Mouse (Mus musculus) lung, postnatal 0 days (tissue): Measurements from ENCODE around the gene Pole. TPM values are rescaled to one million over a fixed set of nuclear protein-coding genes. Genes with fewer than 3 reads are reported as not detected.
A peak's percentile ranks its signal among the peaks of the same experiment; 100 is the strongest.

Experiments used
- ATAC-seq: fragments of 200-750 bp; cut with Nextera tagmentation; 2 replicates; pipeline ENCODE4 v1.8.0; 2017; ENCODE audit warnings: moderate library complexity
- DNase-seq: peaks from one replicate; pipeline ENCODE4 v3.0.0-alpha.2; 2016; ENCODE audit warnings: low spot score
- H3K27ac ChIP-seq: fragments of 300-500 bp; sonication (generic); 2 replicates; pipeline ENCODE4 v1.5.1; 2014; ENCODE audit warnings: antibody characterized with exemption, mild to moderate bottlenecking, low read length, mixed read lengths
- H3K27me3 ChIP-seq: fragments of 300-500 bp; sonication (generic); replicated peaks from 2 replicates; pipeline ENCODE4 v1.6.1; 2014; ENCODE audit warnings: low read length, mixed read lengths; ENCODE audit not compliant: insufficient read depth
- H3K36me3 ChIP-seq: fragments of 300-500 bp; sonication (generic); 2 replicates; pipeline ENCODE4 v1.6.1; 2014; ENCODE audit warnings: low read length, mixed read lengths; ENCODE audit not compliant: insufficient read depth
- H3K4me1 ChIP-seq: fragments of 300-500 bp; sonication (generic); 2 replicates; pipeline ENCODE4 v1.6.1; 2014; ENCODE audit warnings: antibody characterized with exemption, low read depth, low read length, mixed read lengths; ENCODE audit not compliant: insufficient read depth
- H3K4me2 ChIP-seq: fragments of 300-500 bp; sonication (generic); replicated peaks from 2 replicates; pipeline ENCODE4 v1.6.1; 2014; ENCODE audit warnings: low read depth, mild to moderate bottlenecking, low read length, moderate library complexity, mixed read lengths
- H3K4me3 ChIP-seq: fragments of 300-500 bp; sonication (generic); 2 replicates; pipeline ENCODE4 v1.5.1; 2014; ENCODE audit warnings: low read depth, low read length
- H3K9ac ChIP-seq: fragments of 300-500 bp; sonication (generic); replicated peaks from 2 replicates; pipeline ENCODE4 v1.6.1; 2014; ENCODE audit warnings: low read depth, mild to moderate bottlenecking
- H3K9me3 ChIP-seq: fragments of 300-500 bp; sonication (generic); 2 replicates; pipeline ENCODE4 v1.6.1; 2016; ENCODE audit warnings: low read length, mixed read lengths
- CTCF ChIP-seq: IDR thresholded peaks from 2 replicates; pipeline ENCODE4 v1.5.1; 2016; ENCODE audit warnings: antibody characterized with exemption, mild to moderate bottlenecking
- EP300 ChIP-seq: IDR thresholded peaks from 2 replicates; pipeline ENCODE4 v1.6.1; 2016; ENCODE audit warnings: antibody characterized with exemption, mild to moderate bottlenecking, control low read depth
- WGBS: fragments of 180-500 bp; shearing (Covaris S2); extraction: QIAGEN DNeasy Blood & Tissue Kit; methylation state at CpG from one replicate; pipeline ENCODE4 v1.1.7; 2014; 5-methylcytosine and 5-hydroxymethylcytosine counted together
- polyA plus RNA-seq: library from polyadenylated mRNA; unstranded; fragments of >200 nt; fragmentation: Nextera tagmentation; extraction: Ambion mirVana; gene quantifications from 2 replicates; pipeline ENCODE4 v1.2.1, GENCODE M21; 2015

Gene Pole
- polyA plus RNA-seq, 1 experiment from 2014 or later: 2.2 TPM

DNA sequence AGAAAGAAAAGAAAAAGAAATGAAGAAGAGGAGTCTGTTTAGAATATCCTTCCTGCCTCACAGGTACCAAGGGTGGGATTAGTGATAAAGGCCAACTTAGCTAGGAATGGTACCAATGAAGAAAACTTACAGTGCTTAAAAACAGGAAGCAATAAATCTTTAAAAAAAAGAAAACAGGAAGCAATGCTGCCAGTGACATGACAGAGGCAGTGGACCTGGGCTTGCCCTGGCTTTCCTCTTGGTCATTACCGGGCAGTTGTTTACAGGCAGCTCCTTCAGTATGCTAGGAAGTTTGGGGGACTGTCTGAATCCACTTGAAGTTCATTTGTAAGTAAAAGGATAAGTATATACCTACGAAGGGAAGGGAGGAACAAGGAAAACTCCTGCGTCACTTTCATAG is 44.4 kb downstream of the Pole start:
- no peaks in the 10 kb centered on the region for H3K27me3 ChIP-seq
- no peaks in the 10 kb centered on the region for H3K4me1 ChIP-seq
- TF ChIP-seq EP300 (no peak), CTCF (no peak)
- DNase-seq (no peak), ATAC-seq (no peak)
- H3K9me3 ChIP-seq: no peaks in the 10 kb centered on the region
- no peak overlapping the region for H3K9ac ChIP-seq
- no peak overlapping the region for H3K4me2 ChIP-seq
- H3K27ac ChIP-seq: no peak overlapping the region
- H3K36me3 ChIP-seq: no peaks in the 10 kb centered on the region; the same call in 1 of the 2 replicates
- H3K4me3 ChIP-seq: no peak overlapping the region
- WGBS: 70% methylated on average over 3 of the region's 3 CpGs

- no peak for DNase-seq
- 60% methylated on average over 2 of the region's 2 CpGs for WGBS
Observed at GRCm38 (mm10) chr5:110338792-110339191, 52.7 kb downstream of the Pole start.

DNA sequence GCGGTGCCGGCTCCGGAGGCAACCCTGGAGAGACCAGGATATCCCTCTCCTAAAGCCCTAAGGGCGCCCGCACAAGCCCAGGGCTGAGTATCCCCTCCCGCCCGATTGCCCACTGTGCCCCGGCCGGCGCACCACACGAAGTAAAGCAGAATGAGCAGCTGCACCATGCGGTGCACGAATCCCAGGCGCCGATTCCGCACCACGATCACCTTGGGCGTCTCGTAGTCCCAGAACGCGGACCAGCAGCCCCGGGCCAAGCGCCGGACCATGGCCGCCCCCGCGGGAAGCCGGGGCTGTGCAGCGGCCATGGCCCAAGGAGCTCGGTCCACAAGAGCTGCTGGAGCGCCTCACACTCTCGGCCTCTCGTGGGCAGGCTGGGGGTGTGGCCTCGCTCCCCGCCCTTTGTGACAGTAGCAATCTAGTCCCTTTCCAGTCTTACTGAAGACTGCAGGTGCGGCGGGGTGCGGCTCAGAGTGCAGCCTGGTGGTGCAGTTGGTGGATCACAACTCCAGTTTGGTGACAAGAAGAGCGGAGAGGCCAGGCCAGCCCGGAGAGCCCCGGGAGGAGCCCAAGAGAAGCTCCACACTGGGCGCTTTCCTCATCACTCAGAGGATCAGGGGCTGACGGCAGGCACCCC is 56.7 kb downstream of the Pole start, which contains the start of gene P2rx2:
P2rx2 (minus strand) TSS at position 565 of the 637 bp plus-strand sequence.
- 0 out of 2 replicates have a peak within 1 kb of the TSS, but pooled peaks have one; percentile 39 for H3K27ac ChIP-seq
- H3K9ac ChIP-seq: peak within 1 kb of the TSS; percentile 32; the same call in 1 of the 2 replicates
- peak within 1 kb of the TSS; percentile 45 for H3K4me3 ChIP-seq
- peak; percentile 68 for DNase-seq
- peak; percentile 72 for ATAC-seq
- no peaks in the 10 kb centered on the region for H3K9me3 ChIP-seq
- peaks cover 6% of the 10 kb centered on the region; the same call in 1 of the 2 replicates for H3K27me3 ChIP-seq
- H3K4me1 ChIP-seq: peaks cover 8% of the 10 kb centered on the region
- no peaks in the 10 kb centered on the region for H3K36me3 ChIP-seq
- peak within 1 kb of the TSS; percentile 88 for H3K4me2 ChIP-seq
- peak; percentile 25; the same call in 1 of the 2 replicates for TF ChIP-seq CTCF
- no peak for TF ChIP-seq EP300
- WGBS: 1% methylated on average over 29 of the region's 43 CpGs

More at GRCm38 (mm10) chr5:110338792-110339191, 52.7 kb downstream of the Pole start:
- Histone ChIP-seq H3K36me3 (no peaks in the 10 kb centered on the region), H3K27ac (no peak overlapping the region), H3K9ac (no peak overlapping the region), H3K4me2 (no peak overlapping the region), H3K4me3 (no peak overlapping the region), H3K27me3 (peaks cover 6% of the 10 kb centered on the region; the same call in 1 of the 2 replicates), H3K9me3 (no peaks in the 10 kb centered on the region), H3K4me1 (peaks cover 8% of the 10 kb centered on the region)
- no peak for ATAC-seq
- TF ChIP-seq EP300 (no peak), CTCF (no peak)

- H3K27me3 ChIP-seq: peaks cover 6% of the 10 kb centered on the region; the same call in 1 of the 2 replicates
- H3K27ac ChIP-seq: peak within 1 kb of the TSS; percentile 39
- 44% methylated on average over 4 of the region's 4 CpGs for WGBS
- peak; percentile 88 for DNase-seq
- no peaks in the 10 kb centered on the region for H3K9me3 ChIP-seq
- H3K4me1 ChIP-seq: peaks cover 8% of the 10 kb centered on the region
- H3K4me3 ChIP-seq: no peak within 1 kb of the TSS
- TF ChIP-seq CTCF (no peak), EP300 (no peak)
- ATAC-seq: peak; percentile 87
- H3K4me2 ChIP-seq: no peak within 1 kb of the TSS
- no peak within 1 kb of the TSS for H3K9ac ChIP-seq
- H3K36me3 ChIP-seq: no peaks in the 10 kb centered on the region
Observed at GRCm38 (mm10) chr5:110344524-110344923, 58.4 kb downstream of the Pole start, which contains the start of gene Lrcol1. Gene Lrcol1, plus strand, starts transcription at chr5:110344730.

DNA sequence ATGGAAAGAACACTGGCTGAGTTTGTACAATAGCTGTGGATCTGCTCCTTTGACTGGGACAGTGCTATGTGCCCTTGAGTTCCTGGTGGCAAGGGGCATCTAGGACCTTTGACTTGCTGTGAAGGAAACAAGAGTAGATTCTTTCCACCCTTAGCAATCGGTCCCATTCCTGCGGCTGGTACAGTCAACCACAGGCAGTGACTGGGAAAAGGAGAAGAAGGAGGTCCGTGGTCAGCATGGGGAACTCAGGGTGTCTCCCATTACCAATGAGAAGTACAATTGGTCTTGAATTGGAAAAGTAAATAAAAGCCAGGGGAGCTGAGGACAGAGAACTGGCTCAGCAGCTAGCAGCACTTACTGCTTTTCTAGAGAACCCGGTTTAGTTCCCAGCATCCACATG is 59.4 kb downstream of the Pole start:
- Histone ChIP-seq H3K9ac (no peak overlapping the region), H3K4me1 (peaks cover 8% of the 10 kb centered on the region), H3K4me2 (no peak overlapping the region), H3K36me3 (no peaks in the 10 kb centered on the region), H3K4me3 (no peak overlapping the region), H3K9me3 (no peaks in the 10 kb centered on the region), H3K27ac (no peak overlapping the region), H3K27me3 (peaks cover 6% of the 10 kb centered on the region; the same call in 1 of the 2 replicates)
- WGBS: 51% methylated on average over 4 of the region's 4 CpGs
- TF ChIP-seq EP300 (no peak), CTCF (no peak)
- ATAC-seq (no peak), DNase-seq (peak; percentile 31)

DNA sequence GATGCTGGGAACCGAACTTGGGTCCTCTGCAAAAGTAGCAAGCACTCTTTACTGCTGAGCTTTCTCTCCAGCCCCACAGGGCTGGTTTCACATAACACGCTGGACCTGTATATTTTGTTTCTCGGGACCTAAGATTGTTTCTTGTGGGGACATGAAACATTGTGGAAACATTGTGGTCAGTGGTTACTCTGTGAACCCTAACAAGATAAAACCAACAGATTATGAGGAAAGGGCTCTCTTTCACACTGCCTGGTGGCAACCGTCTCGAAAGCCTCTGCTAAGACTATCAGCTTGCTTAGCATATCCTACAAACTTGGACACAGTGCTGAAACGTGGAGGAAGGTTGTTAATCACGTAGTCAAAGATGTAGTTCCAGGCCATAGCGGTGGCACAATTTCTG is 60.9 kb downstream of the Pole start:
- H3K27me3 ChIP-seq: peaks cover 5% of the 10 kb centered on the region; the same call in 1 of the 2 replicates
- no peak for ATAC-seq
- 82% methylated on average over 8 of the region's 8 CpGs for WGBS

More for the DNA sequence above, 60.9 kb downstream of the Pole start:
- Histone ChIP-seq H3K4me1 (peaks cover 8% of the 10 kb centered on the region), H3K36me3 (no peaks in the 10 kb centered on the region), H3K9ac (no peak overlapping the region), H3K4me2 (no peak overlapping the region), H3K27ac (no peak overlapping the region), H3K4me3 (no peak overlapping the region), H3K9me3 (no peaks in the 10 kb centered on the region)
- no peak for TF ChIP-seq CTCF
- TF ChIP-seq EP300: no peak
- no peak for DNase-seq
